Mouse (Mus musculus) stomach, postnatal 0 days (tissue): Measurements from ENCODE around the gene Ints12.

Experiments used
- CTCF ChIP-seq: IDR thresholded peaks from 2 replicates; pipeline ENCODE4 v1.5.1; 2016; ENCODE audit warnings: antibody characterized with exemption, low read depth, mild to moderate bottlenecking, moderate library complexity
- EP300 ChIP-seq: optimal IDR thresholded peaks from 2 replicates; pipeline ENCODE3; 2016; ENCODE audit warnings: antibody characterized with exemption

DNA sequence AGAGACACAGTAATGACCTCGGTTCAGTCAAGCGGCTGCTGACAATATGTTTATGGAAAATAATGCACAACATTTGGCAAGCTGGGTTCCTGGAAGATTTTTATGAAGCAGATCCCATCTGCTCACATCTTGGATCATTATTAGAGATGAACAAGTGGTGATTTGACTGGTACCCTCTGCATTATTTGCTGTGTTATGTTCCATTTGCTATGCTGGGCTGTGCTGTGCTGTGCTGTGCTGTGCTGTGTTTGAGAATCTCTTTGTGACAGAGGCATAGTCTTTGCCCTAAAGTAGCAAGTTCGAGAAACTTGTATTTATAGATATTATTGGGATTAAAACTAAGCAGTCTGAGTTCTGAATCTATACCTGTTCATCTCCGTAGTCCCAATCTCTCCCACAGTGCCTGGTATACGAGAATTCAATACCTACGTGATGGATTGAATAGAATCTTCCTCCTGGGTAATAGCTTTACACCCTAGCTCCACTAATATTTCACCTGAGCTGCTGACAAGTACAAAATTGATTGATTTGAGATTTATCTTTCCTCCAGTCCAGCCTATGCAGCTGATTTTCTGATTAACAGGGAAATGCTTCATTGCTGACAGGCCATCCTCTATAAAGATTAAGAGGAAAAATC is 53.0 kb downstream of the Ints12 start:
- TF ChIP-seq CTCF = no peak
- TF ChIP-seq EP300 = no peak
